Mouse (Mus musculus) testis, adult 2 months (tissue): ENCODE measurements around the gene Zfp980. TPM values are rescaled to one million over a fixed set of nuclear protein-coding genes. Genes with fewer than 3 reads are reported as not detected.

ENCODE experiments used
- polyA plus RNA-seq: library from polyadenylated mRNA; depleted of rRNA; stranded (reverse); fragments of >200 nt; gene quantifications from 2 replicates; pipeline ENCODE4 v1.2.3, GENCODE M21; 2012; rRNA removed

Gene Zfp980
- polyA plus RNA-seq, 1 experiment = 0.11 TPM

Other genes with a start within 250 kb of the Zfp980 start
- gene Zfp990, start 159.9 kb upstream of the Zfp980 start, polyA plus RNA-seq = 1.6 TPM in 1 of 2 replicates, not detected in the other
- gene Gm13212, start 85.5 kb upstream of the Zfp980 start, polyA plus RNA-seq = 0.15 and 0.18 TPM in 2 replicates
- gene Zfp986, start 198.1 kb downstream of the Zfp980 start, polyA plus RNA-seq = not detected in 2 replicates